Mouse (Mus musculus): ENCODE results near the gene H2al1h. TPM values are rescaled to one million over a fixed set of nuclear protein-coding genes. Genes with fewer than 3 reads are reported as not detected.
"Not testable (repeated sequence)": the region's sequence is repeated elsewhere in the genome, so short reads cannot be mapped to it uniquely, and the experiment has no call there.

The H2al1h gene
- total RNA-seq (2021), result not detected
- long read RNA-seq, experiment 1, result 0 reads
- long read RNA-seq, experiment 2, result 0 reads

GRCm38 (mm10) chrX:11321192-11321591 lies at the start of gene H2al1h:
H2al1h (plus strand) TSS chrX:11321492.
- not testable (repeated sequence) for DNase-seq

- DNase-seq, result no peak
Measured at GRCm38 (mm10) chrX:11273190-11273589, 48.1 kb upstream of the H2al1h start.

- DNase-seq, result no peak
Measured at GRCm38 (mm10) chrX:11277083-11277482, 44.2 kb upstream of the H2al1h start.

- DNase-seq, result no peak
Measured at GRCm38 (mm10) chrX:11280741-11281140, 40.6 kb upstream of the H2al1h start.

- no peak for DNase-seq
Measured at GRCm38 (mm10) chrX:11288306-11288882, 32.9 kb upstream of the H2al1h start.

- no peak for DNase-seq
Measured at GRCm38 (mm10) chrX:11289244-11289643, 32.0 kb upstream of the H2al1h start.

GRCm38 (mm10) chrX:11298957-11299356 lies 22.3 kb upstream of the H2al1h start, which contains the start of gene H2al1a:
H2al1a (plus strand) TSS chrX:11299257.
- DNase-seq, result not testable (repeated sequence)

GRCm38 (mm10) chrX:11302132-11302531 lies 19.2 kb upstream of the H2al1h start, which contains the start of gene H2al1b:
H2al1b (plus strand) TSS chrX:11302432.
- DNase-seq, result not testable (repeated sequence)

- not testable (repeated sequence) for DNase-seq
Measured at GRCm38 (mm10) chrX:11305355-11305754, 15.9 kb upstream of the H2al1h start, which contains the start of gene H2al1c. H2al1c (plus strand) TSS chrX:11305655.

GRCm38 (mm10) chrX:11308524-11308923 lies 12.8 kb upstream of the H2al1h start, which contains the start of gene H2al1d:
H2al1d (plus strand) TSS chrX:11308824.
- not testable (repeated sequence) for DNase-seq

GRCm38 (mm10) chrX:11311634-11312033 lies 9.7 kb upstream of the H2al1h start, which contains the start of gene H2al1e:
H2al1e (plus strand) TSS chrX:11311934.
- DNase-seq, result not testable (repeated sequence)

GRCm38 (mm10) chrX:11314858-11315257 lies 6.4 kb upstream of the H2al1h start, which contains the start of gene H2al1f:
H2al1f (plus strand) TSS chrX:11315158.
- DNase-seq, result not testable (repeated sequence)

GRCm38 (mm10) chrX:11317956-11318355 lies 3.3 kb upstream of the H2al1h start, which contains the start of gene H2al1g:
H2al1g (plus strand) TSS chrX:11318256.
- DNase-seq, result not testable (repeated sequence)

- DNase-seq, result not testable (repeated sequence)
Measured at GRCm38 (mm10) chrX:11324359-11324758, 3.1 kb downstream of the H2al1h start, which contains the start of gene H2al1i. H2al1i (plus strand) TSS chrX:11324659.

GRCm38 (mm10) chrX:11327522-11327921 lies 6.2 kb downstream of the H2al1h start, which contains the start of gene H2al1j:
H2al1j (plus strand) TSS chrX:11327822.
- DNase-seq, result not testable (repeated sequence)

GRCm38 (mm10) chrX:11345762-11346161 lies 24.5 kb downstream of the H2al1h start:
- DNase-seq, result no peak

- no peak for DNase-seq
Measured at GRCm38 (mm10) chrX:11346756-11347155, 25.5 kb downstream of the H2al1h start.

- no peak for DNase-seq
Measured at GRCm38 (mm10) chrX:11360823-11361222, 39.5 kb downstream of the H2al1h start.

GRCm38 (mm10) chrX:11361261-11361660 lies 40.0 kb downstream of the H2al1h start:
- DNase-seq, result no peak

GRCm38 (mm10) chrX:11363890-11364289 lies 42.6 kb downstream of the H2al1h start:
- no peak for DNase-seq

- DNase-seq, result no peak
Measured at GRCm38 (mm10) chrX:11365151-11365550, 43.9 kb downstream of the H2al1h start.

Measured in gastrocnemius, postnatal 10 days (tissue).